Mouse (Mus musculus): ENCODE results near the gene Myh9. TPM values are rescaled to one million over a fixed set of nuclear protein-coding genes. Genes with fewer than 3 reads are reported as not detected.
A peak's percentile ranks its signal among the peaks of the same experiment; 100 is the strongest.

Myh9 gene
- total and polyA plus RNA-seq, 2 experiments from 2014 or later: 9.1 to 33.6 TPM

DNA sequence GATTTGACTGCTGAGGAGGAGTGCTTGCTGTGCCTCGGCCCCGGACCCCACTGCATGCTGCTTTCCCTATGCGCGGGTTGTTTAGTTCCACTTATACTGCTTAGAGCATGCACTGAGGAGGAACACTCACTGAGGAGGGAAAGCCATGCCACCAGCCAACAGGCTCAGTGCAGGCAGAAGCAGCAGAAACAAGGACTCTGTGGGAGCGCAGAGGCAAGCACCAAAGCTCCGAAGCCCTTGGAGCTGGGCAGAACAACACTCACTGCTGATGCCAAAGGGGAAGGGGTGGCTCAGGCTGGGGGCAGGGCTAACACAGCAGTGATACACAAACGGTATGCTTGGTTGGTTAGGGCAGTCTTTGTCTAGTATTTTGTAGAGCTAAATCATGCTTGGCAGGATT lies 24.6 kb downstream of the Myh9 start:
- no peak overlapping the region for H3K9ac ChIP-seq (replicated peaks; ENCODE audit: low read length)
- DNase-seq (ENCODE audit: low spot score): peak; percentile 24
- no peak for ATAC-seq
- no peak overlapping the region for H3K4me3 ChIP-seq (ENCODE audit: low read length)
- H3K36me3 ChIP-seq (ENCODE audit: insufficient read depth, low read length): peaks cover 3% of the 10 kb centered on the region; the same call in 1 of the 2 replicates
- no peak for TF ChIP-seq CTCF (IDR thresholded peaks at IDR 0.05; ENCODE audit: low read depth)
- no peaks in the 10 kb centered on the region for H3K9me3 ChIP-seq (ENCODE audit: low read length)
- H3K4me1 ChIP-seq (ENCODE audit: insufficient read depth, low read length): peaks cover 50% of the 10 kb centered on the region
- H3K4me2 ChIP-seq (ENCODE audit: low read depth, low read length): no peak overlapping the region
- H3K27ac ChIP-seq: no peak overlapping the region; the same call in 1 of the 2 replicates
- 39% methylated on average over 7 of the region's 7 CpGs for WGBS
- H3K27me3 ChIP-seq (ENCODE audit: insufficient read depth, low read length): no peaks in the 10 kb centered on the region

DNA sequence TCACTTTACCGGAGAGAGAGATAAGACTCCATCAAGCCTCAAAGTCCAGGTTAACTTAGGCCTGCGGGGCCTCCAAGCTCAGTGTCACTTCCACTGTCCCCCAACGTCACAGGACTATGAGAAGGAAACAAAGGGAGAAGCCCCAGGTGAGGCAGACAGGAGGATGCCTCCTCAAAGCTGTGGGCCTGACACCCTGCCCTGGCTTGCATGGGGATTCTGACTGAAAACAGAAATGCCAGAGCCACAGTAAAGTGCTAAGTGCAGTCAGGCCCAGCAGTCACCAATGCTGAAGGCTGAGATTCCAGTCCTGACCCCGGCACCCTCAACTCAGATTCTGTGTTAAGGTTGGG lies 25.4 kb downstream of the Myh9 start:
- no peaks in the 10 kb centered on the region for H3K27me3 ChIP-seq (ENCODE audit: insufficient read depth, low read length)
- peaks cover 5% of the 10 kb centered on the region; the same call in 1 of the 2 replicates for H3K36me3 ChIP-seq (ENCODE audit: insufficient read depth, low read length)
- no peak overlapping the region for H3K4me2 ChIP-seq (ENCODE audit: low read depth, low read length)
- no peaks in the 10 kb centered on the region for H3K9me3 ChIP-seq (ENCODE audit: low read length)
- TF ChIP-seq CTCF (IDR thresholded peaks at IDR 0.05; ENCODE audit: low read depth): no peak
- H3K9ac ChIP-seq (replicated peaks; ENCODE audit: low read length): no peak overlapping the region
- no peak overlapping the region for H3K4me3 ChIP-seq (ENCODE audit: low read length)
- DNase-seq (ENCODE audit: low spot score) (no peak), ATAC-seq (no peak)
- H3K4me1 ChIP-seq (ENCODE audit: insufficient read depth, low read length): peaks cover 43% of the 10 kb centered on the region
- H3K27ac ChIP-seq: peak overlapping the region; percentile 46; the same call in 1 of the 2 replicates
- WGBS: 86% methylated on average over 4 of the region's 4 CpGs

- WGBS: 41% methylated on average over 17 of the region's 17 CpGs
- H3K27ac ChIP-seq: peak overlapping the region; percentile 46; the same call in 1 of the 2 replicates
- no peak overlapping the region for H3K9ac ChIP-seq (replicated peaks; ENCODE audit: low read length)
- H3K36me3 ChIP-seq (ENCODE audit: insufficient read depth, low read length): peaks cover 5% of the 10 kb centered on the region; the same call in 1 of the 2 replicates
- no peak overlapping the region for H3K4me3 ChIP-seq (ENCODE audit: low read length)
- H3K9me3 ChIP-seq (ENCODE audit: low read length): no peaks in the 10 kb centered on the region
- H3K4me1 ChIP-seq (ENCODE audit: insufficient read depth, low read length): peaks cover 44% of the 10 kb centered on the region
- no peak for TF ChIP-seq CTCF (IDR thresholded peaks at IDR 0.05; ENCODE audit: low read depth)
- DNase-seq (ENCODE audit: low spot score): peak; percentile 68
- H3K4me2 ChIP-seq (ENCODE audit: low read depth, low read length): 0 out of 2 replicates have a peak overlapping the region, but pooled peaks have one; percentile 2
- peak; percentile 74 for ATAC-seq
- H3K27me3 ChIP-seq (ENCODE audit: insufficient read depth, low read length): no peaks in the 10 kb centered on the region
These were observed 25.9 kb downstream of the Myh9 start for GRCm38 (mm10) chr15:77815867-77816600.

DNA sequence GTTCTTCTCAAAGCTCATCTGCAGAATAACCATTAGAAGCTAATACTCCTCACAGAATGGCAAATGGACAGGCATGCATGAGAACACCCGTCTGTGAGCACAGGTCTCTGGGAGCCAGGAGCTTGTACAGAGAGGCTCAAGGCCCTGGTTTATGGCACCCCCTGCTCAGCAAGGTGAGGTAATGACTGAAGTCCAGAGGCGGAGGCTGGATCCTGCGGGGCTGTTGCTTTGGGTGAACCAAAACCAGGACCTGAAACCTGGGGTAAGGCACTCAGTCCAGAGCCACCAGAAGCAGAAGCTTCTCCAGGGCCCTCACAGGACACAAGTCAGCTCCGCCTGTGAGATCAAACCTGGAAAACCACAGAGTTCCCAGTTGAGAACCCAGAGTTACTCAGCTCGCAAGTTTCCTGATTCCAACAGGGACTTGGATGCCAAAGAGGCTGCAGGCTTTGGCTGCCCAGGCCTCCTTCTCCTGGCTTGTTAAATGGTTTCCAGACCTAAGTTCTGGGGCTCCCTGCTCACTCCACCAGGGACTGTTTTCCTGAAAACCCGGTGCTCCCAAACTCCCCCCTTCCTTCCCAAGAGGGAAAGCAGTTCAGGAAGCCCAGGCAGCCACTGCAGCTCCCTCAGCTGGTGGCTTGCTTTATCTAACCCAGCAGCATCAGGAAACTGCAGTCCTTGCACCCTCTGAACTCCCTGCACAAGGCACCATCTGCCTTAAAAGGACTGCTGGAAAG lies 28.2 kb downstream of the Myh9 start:
- Histone ChIP-seq H3K9me3 (ENCODE audit: low read length) (no peaks in the 10 kb centered on the region), H3K36me3 (ENCODE audit: insufficient read depth, low read length) (peaks cover 5% of the 10 kb centered on the region; the same call in 1 of the 2 replicates), H3K4me2 (ENCODE audit: low read depth, low read length) (no peak overlapping the region), H3K27ac (peak overlapping the region; percentile 17; the same call in 1 of the 2 replicates), H3K27me3 (ENCODE audit: insufficient read depth, low read length) (no peaks in the 10 kb centered on the region), H3K4me1 (ENCODE audit: insufficient read depth, low read length) (peaks cover 35% of the 10 kb centered on the region), H3K4me3 (ENCODE audit: low read length) (no peak overlapping the region), H3K9ac (replicated peaks; ENCODE audit: low read length) (no peak overlapping the region)
- TF ChIP-seq CTCF (IDR thresholded peaks at IDR 0.05; ENCODE audit: low read depth): peak; percentile 53
- DNase-seq (ENCODE audit: low spot score) (peak; percentile 21), ATAC-seq (no peak)
- 69% methylated on average over 6 of the region's 6 CpGs for WGBS

DNA sequence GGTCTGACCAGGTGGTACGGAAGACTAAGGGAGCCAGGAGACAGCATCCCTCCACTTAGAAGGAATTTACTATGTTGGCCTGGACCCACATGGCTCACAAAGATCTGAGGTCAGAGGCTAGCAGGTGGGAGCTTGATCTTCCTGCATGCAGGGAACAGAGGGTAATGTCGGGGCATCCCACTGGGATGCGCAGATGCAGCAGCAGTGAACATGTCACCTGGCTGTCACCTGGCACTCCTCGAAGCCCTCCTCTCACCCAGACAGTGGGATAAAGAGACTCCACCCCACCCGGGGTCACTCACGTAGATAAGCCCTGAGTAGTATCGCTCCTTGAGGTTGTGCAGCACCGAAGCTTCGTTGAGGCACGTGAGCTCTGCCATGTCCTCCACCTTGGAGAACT lies 29.4 kb downstream of the Myh9 start:
- H3K36me3 ChIP-seq (ENCODE audit: insufficient read depth, low read length): peaks cover 10% of the 10 kb centered on the region; the same call in 1 of the 2 replicates
- H3K27ac ChIP-seq: no peak overlapping the region
- ATAC-seq: no peak
- peaks cover 29% of the 10 kb centered on the region for H3K4me1 ChIP-seq (ENCODE audit: insufficient read depth, low read length)
- H3K4me3 ChIP-seq (ENCODE audit: low read length): no peak overlapping the region
- no peaks in the 10 kb centered on the region for H3K9me3 ChIP-seq (ENCODE audit: low read length)
- WGBS: 94% methylated on average over 10 of the region's 10 CpGs
- H3K4me2 ChIP-seq (ENCODE audit: low read depth, low read length): no peak overlapping the region
- H3K27me3 ChIP-seq (ENCODE audit: insufficient read depth, low read length): no peaks in the 10 kb centered on the region
- no peak for TF ChIP-seq CTCF (IDR thresholded peaks at IDR 0.05; ENCODE audit: low read depth)
- no peak overlapping the region for H3K9ac ChIP-seq (replicated peaks; ENCODE audit: low read length)
- no peak for DNase-seq (ENCODE audit: low spot score)

- DNase-seq (ENCODE audit: low spot score): no peak
- H3K4me2 ChIP-seq (ENCODE audit: low read depth, low read length): no peak overlapping the region
- 54% methylated on average over 11 of the region's 11 CpGs for WGBS
These were observed 30.7 kb downstream of the Myh9 start for GRCm38 (mm10) chr15:77811099-77811760.

More at GRCm38 (mm10) chr15:77811099-77811760, 30.7 kb downstream of the Myh9 start:
- no peak for TF ChIP-seq CTCF (IDR thresholded peaks at IDR 0.05; ENCODE audit: low read depth)
- peak overlapping the region; percentile 36; the same call in 1 of the 2 replicates for H3K27ac ChIP-seq
- peaks cover 16% of the 10 kb centered on the region; the same call in 1 of the 2 replicates for H3K36me3 ChIP-seq (ENCODE audit: insufficient read depth, low read length)
- peak; percentile 25; the same call in 1 of the 2 replicates for ATAC-seq
- H3K4me1 ChIP-seq (ENCODE audit: insufficient read depth, low read length): peaks cover 20% of the 10 kb centered on the region
- H3K4me3 ChIP-seq (ENCODE audit: low read length): no peak overlapping the region
- no peaks in the 10 kb centered on the region for H3K9me3 ChIP-seq (ENCODE audit: low read length)
- no peaks in the 10 kb centered on the region for H3K27me3 ChIP-seq (ENCODE audit: insufficient read depth, low read length)
- no peak overlapping the region for H3K9ac ChIP-seq (replicated peaks; ENCODE audit: low read length)

All from hindbrain, postnatal 0 days (tissue).